Mouse (Mus musculus) adrenal gland, adult 2 months (tissue): ENCODE results near the gene Larp1b. TPM values are rescaled to one million over a fixed set of nuclear protein-coding genes. Genes with fewer than 3 reads are reported as not detected.
"Not testable (repeated sequence)": the region's sequence is repeated elsewhere in the genome, so short reads cannot be mapped to it uniquely, and the experiment has no call there.

ENCODE experiments used
- DNase-seq: peaks from one replicate; pipeline ENCODE4 v3.0.0; 2021
- long read RNA-seq: library from polyadenylated mRNA; stranded (forward); transcript quantifications from one replicate; pipeline ENCODE4 v2.0.0, GENCODE M21; 2021
- polyA plus RNA-seq: library from polyadenylated mRNA; depleted of rRNA; stranded (reverse); fragments of >200 nt; gene quantifications from 2 replicates; pipeline ENCODE4 v1.2.3, GENCODE M21; 2012; rRNA removed
- total RNA-seq, 2 experiments: library from RNA; stranded (reverse); gene quantifications; 2 replicates each; pipeline ENCODE4 v1.2.3; 2021

Gene Larp1b
- total RNA-seq (10 to 100 TPM; 33.7 to 35.3 TPM), polyA plus RNA-seq (3.7 and 8.1 TPM in 2 replicates)
- long read RNA-seq, transcript Larp1b-202 (10 exons, 2,497 nt): major isoform, 21 of 29 reads
- long read RNA-seq, partial matches to known transcripts: 1 of 29 reads
- long read RNA-seq, other reads (novel, unspliced or antisense): 7 of 29 reads

DNA sequence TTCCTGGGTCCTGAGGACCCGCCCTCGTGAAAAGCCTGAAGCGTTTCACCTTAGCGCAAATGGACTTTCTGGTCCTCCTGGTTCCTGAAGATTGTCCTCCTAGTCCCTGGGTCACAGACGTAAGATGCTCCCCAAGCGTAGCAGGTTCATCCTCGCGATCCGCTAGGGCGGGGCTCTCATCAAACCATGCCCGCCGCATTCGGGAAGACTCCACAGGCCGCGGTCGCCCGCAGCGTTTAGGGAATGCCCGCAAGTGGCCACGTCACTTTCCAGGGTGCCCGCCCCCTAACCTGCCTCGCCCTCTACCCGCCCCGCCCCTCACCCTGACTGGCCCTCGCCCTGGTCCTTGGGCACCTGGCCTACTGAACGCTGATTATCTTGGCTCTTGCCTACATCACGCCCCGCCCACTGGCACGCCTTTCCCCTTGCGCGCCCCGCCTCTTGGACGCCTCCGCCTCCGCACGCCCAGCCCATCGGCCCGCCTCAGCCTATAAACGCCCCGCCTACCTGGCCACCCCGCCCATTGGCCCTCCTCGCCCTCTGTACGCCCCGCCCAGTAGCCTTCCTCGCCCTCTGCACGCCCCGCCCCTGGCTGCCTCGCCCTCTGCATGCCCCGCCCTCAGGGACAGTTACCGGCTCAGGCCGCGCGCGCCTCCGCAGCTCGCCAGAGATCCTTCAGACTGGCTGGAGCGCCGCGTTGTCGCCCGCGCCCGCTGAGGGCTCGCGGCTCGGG is at the start of gene Larp1b:
TSS of gene Larp1b (plus strand) at position 659 of the 733 bp plus-strand sequence.
- DNase-seq: peak; percentile 100

DNA sequence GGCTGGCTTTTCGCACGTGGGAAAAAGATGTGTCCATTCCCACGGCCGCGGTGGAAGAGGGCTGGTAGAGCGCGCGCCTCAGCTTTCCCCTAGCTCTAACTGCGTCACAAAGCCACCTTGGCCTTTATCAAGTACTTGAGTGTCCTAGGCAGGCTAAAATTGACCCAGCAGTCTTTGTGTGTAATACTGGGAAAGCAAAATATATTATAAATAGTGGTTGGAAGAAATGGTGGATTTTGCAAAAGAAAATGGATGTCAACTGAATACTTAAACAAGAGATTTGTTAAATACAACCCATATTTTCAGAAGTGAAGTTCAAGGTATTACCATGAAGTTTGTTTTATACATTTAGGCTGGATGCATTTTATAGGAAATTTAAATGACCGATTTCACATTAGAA is 47.2 kb upstream of the Larp1b start, which contains the start of gene 1700034I23Rik:
TSS of gene 1700034I23Rik (minus strand) at position 101 of the 400 bp plus-strand sequence.
- DNase-seq: not testable (repeated sequence)

DNA sequence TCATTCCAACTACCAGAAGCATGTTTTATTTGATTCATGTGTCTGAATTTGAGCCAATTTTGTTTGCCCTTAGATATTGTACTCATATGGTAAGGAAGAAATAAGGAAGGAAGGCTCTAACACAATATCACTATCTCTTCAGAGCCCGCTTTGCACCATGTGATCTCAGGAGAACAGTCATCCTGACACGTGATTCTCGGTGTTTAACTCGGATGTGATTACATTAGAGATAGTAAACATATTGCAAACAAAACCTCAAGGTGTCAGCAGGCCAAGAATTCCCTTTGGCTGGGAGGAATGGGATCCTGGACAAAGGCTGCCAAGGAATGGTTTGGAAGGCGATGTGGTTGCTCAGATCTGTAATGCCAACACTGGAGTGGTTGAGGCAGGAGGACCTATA is 11.4 kb upstream of the Larp1b start:
- no peak for DNase-seq

DNA sequence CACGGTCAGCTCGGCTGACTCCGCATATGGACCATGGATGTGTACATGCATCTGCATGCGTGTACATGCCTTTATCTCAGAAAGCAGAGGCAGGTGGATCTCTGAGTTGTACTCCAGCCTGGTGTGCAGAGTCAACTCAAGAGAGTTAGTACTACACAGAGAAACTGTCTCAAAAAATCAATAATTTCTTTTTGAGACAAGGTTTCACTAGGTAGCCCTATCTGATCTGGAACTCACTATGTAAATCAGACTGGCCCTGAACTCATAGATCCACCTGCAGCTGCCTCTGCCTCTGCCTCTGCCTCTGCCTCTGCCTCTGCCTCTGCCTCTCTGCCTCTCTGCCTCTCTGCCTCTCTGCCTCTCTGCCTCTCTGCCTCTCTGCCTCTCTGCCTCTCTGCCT is 11.0 kb upstream of the Larp1b start:
- DNase-seq: no peak

DNA sequence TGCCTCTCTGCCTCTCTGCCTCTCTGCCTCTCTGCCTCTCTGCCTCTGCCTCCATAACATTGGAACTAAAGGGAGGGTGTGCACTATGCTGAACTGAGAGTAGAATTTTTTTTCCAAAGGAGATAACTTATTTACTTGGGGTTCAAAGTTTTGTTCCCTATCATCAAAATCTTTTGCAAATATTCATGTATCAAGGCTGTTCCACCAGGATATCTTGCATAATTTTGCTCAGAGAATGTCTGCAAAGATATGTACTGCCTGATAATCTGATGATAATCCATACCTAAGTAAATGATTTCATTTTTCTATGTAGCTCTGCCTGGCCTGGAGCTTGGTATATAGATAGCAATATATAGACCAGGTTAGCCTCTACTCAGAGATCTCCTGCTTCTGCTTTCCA is 10.6 kb upstream of the Larp1b start:
- no peak for DNase-seq

DNA sequence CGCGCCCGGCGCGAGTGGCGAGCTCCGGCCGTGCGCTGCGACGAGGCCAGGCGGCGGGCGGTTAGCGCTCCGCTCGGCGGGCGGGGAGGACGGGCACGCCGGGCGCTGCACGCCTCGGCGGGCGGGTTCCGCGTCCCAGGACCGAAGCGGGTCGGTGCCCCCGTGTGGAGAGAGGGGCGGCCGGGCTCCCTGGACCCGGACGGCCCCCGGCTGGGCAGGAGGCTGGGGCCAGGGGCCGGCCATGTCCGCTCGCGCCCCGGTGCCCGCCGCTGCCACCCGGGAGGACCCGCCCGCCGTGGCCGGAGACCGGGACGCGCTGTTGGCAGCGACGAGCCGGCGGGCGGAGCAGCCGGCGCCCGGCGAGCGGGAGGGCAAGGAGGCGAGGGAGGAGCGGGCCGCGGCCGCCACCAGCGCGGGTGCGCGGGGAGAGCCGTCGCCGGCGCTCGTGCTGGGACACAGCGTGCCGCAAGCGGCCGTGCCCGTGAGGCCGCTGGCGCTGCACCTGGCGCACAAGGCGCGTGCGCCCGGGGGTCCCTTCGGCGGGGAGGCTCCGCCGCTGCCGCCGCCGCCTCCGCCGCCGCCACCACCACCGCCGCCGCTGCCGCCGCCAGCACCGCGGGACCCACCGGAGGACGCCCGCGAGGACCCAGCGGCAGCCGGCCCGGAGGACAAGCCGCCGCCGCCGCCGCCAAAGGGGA is 424 bp downstream of the Larp1b start:
- DNase-seq: peak; percentile 77

DNA sequence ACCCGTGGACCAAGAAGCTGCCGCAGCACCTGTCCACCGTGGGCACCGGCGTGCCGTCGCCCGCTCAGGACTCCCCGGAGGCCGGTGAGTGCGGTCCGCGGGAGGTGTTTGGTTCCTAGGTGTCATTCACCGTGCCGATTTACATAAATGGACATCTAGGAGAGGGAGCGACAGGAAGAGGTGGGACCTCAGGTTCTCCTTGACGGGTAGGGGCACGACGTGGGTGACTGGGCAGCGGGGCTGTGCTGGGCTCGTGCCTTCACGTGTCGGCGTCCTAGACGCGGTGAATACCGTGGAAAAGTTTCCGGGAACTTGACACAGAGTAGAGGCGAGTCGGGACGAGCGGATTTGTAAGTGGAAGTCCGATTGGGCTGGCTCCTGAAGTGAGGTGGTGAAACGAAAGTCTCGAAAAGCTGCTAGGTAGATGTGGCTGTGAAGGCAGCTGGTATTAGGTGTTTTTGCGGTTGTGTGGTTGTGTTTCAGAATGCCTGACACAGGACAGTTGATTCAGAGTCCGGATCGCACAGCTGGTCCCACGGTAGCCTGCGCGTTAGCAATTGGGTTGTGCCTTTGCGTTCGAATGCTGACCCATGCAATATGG is 1.1 kb downstream of the Larp1b start:
- peak; percentile 82 for DNase-seq

DNA sequence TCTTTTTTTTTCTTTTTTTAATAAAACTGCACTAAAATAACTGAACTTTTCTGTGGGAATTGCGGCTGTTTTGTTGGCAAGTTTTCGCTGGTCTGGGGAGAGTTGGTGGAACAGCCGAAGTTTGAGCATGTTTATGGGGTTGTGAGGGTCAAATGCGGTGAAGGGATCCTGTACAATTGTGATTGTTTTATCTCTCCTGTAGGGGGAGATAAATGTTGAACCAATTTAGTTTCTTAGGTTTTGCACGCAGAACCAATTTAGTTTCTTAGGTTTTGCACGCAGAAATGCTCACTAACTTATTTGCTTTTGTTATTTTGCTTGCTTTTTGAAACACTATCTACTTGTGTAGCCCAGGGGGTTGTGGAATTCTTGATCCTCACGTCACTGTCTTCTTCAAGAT is 1.7 kb downstream of the Larp1b start:
- DNase-seq: peak; percentile 14

DNA sequence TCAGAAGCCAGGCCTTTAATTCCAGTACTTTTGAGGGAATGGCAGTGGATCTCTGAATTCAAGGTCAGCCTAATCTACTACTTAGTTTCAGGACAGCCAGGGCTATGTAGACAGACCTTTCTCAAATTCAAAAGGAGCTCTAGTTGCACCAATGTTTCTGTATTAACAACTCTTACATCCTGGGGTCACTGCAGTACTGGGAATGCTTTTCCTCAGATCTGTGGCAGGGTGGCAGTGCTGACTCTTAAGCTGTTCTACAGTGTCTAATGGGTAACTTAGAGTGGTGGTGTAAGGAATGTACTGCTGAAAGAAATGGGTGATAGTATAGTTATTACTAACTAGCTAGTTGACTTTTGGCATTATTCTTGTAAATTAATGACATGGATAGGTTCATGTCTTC is 3.0 kb downstream of the Larp1b start:
- no peak for DNase-seq

DNA sequence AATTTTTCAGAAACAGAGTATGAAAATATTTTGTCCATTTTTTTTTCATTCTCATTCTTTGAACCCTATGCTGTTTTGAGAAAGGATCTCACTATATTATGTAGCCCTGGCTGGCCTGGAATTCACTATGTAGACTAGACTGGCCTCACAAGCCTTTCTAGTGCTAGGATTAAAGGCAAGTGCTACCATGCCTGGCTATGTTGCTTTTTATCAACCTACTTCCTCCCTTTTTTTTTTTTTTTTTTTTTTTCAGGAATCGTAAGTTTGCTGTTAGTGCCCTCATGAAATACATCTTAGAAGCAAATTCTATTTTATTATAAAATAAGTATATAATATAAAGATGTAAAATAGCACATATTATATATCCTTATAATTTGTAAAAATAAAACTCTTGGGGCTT is 5.2 kb downstream of the Larp1b start:
- DNase-seq: no peak

DNA sequence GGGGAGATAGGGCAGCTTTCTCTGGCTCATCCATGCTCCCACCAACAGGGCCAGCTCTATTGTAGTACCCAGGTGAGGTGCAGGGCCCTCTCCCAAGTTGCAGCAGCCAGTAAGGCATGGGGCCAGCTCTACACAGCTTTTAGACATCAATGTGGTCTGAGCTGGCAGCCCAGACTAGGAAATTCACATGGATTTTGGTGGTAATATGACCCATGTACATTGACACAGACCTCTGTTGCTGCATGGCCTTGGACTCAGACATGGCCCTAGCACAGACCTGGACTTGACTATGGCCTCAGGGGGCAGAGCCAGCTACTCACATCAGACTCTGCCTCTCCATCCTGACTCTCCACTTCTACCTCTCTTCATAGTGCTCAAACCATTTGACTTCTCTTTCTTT is 9.2 kb downstream of the Larp1b start:
- DNase-seq: no peak

DNA sequence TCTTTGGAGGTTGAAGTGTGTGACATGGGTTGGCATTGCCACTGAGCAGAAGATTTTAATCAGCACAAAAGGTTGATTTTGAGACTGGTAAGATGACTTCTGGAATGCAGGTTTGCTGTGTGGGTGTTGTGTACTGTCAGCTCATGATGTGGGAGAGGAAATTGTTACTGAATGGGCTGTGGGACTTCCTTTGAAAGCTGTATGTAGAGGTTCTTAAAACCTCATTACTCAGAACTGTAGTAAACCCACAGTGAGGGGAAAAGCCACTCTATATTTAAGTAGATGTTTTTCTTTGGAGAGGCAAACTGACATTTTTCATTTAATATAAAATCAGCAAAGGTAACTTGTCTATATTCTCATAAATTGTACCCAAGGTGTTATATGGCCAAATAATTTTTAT is 31.1 kb downstream of the Larp1b start:
- no peak for DNase-seq

DNA sequence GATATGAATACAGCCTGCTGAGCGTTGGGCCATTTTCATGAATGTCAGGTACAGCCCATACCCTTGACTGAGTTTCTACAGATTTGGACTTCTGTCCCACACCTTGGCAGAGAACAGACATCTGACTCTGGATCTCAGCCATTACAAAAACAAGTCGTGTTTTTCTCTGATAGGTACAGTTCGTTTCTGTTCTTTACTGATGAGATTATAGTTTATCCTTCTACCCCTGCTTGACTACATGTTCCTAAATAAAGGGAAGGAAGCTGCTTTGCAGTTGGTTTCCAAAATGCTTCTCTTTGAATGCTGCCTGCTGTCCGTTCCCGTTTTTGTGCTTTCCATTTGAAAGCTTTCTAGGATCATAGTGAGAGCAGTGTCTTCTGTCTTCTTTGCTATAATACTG is 37.9 kb downstream of the Larp1b start:
- DNase-seq: no peak

DNA sequence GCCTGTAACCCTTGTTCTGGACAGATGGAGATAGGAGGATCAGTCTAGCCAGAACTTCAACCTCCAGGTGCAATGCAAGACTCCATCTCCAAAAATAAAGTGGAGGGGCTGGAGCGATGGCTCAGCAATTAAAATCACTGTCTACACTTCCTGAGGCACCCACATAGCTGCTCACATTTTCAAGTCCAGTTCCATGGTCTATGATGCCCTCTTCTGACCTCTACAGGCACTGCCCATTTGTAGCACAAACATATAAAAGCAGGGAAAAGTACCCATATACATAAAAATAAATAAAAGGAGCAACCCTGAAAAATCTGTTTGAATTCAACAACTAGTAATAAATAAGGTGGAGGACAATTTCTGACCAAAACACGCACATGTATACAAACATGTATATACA is 39.1 kb downstream of the Larp1b start:
- DNase-seq: no peak

DNA sequence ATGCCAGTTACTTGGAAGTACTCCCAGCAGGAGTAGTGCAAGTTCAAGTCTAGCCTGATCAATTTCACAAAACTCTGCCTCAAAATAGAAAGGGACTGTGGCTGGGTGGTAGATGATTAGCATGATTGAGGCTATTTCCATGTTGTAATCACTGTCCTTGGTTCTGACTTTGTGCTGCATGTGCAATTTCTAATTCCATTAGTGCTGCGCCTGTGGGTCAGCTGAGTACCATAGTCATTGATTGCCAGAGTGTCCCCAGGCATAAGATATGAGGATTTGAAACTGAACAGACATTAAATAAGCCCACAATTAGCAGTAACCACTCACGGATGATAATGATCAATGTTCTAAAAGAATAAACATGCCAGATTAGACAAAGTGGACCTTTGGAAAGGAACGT is 41.9 kb downstream of the Larp1b start:
- peak; percentile 17 for DNase-seq

DNA sequence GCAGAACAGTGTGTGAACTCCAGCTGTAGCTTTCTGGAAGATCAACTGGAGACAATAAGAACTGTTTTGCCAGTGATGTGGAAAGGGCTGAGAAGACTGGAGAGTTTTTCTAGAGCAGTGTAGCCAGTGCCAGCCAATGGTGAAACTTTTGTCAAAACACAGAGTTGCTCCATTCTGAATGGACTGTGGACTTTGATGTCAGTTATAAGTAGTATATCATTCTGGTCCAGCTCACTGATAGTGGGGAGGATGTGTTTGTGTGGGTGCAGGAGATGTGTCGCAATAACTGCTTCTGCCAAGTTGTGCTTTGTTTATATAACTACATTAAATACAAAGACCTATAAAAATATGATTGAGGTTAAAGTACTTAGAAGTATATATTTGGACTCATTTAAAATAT is 45.5 kb downstream of the Larp1b start:
- peak; percentile 20 for DNase-seq

DNA sequence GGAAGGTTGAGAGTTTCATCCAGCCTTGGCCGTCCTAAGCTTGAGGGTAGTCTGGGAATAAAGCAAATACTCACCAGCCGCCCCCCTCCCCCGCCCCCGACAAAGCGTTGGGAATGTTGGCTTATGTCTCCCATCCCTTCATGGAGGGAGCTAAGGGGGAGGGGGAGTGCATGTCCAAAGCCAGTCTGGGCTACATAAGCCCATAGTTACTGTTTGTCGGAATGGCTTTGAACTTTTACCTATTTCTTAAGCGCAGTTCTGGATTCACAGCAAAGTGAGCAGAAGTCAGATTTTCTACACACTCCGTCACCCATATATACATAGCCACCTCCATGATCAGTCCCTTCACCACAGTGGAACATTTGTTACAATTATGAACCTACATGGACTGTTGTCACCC is 59.7 kb downstream of the Larp1b start:
- DNase-seq: no peak

DNA sequence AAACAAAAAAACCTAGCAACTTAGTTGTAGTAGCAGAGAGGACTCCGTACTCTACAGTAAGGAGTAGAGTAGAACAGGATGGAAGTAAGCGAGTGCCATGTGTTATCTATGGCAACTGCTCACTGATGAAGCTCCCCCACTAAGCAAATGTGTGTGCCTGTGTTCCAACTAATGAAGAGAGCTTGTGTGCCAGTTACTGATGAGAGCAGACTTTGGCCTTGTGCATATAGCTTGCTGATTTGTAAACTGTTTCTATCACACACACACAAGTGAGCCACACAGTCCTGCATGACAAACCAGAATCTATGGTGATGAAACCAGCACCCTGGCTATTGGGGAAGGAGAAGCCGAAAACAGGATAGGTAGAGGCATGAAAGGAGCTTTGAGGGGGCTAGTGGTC is 60.4 kb downstream of the Larp1b start:
- DNase-seq: no peak

DNA sequence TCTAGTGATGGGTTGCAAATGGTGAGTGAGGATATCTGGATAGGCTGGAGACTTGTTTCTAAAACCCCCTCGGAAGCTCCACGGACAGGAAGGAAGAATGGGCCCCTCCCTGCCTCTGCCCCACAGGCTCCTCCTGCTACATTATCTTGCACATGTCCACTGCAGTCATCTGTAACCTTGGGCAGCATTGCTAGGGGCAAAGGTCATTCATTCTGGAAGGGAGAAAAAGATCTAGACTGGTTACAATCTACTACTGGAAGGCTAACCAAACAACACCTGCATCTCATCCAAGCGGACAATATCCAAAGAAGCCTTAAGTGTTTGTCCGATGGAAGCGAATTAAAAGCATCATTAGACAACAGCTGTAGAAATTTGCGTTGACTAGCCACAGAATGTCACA is 61.1 kb downstream of the Larp1b start:
- no peak for DNase-seq

DNA sequence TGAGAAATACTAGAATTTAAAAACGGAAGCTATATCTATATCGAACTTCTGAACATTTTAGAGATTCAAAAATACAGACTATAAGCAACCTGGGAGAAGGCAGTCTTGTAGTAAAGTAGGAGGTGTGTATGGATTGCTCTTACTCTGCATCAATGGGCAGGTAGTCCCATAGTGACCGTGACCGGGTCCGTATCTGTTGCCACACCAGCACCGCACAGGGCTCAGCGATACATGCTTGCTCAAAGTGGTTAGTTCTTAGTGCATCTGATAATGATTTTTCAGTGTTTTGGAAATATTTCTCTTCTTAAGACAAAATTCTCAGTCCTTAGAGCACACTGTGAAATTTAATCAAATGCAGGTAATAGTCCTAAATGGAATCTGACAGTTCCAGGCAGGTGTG is 62.8 kb downstream of the Larp1b start:
- no peak for DNase-seq

DNA sequence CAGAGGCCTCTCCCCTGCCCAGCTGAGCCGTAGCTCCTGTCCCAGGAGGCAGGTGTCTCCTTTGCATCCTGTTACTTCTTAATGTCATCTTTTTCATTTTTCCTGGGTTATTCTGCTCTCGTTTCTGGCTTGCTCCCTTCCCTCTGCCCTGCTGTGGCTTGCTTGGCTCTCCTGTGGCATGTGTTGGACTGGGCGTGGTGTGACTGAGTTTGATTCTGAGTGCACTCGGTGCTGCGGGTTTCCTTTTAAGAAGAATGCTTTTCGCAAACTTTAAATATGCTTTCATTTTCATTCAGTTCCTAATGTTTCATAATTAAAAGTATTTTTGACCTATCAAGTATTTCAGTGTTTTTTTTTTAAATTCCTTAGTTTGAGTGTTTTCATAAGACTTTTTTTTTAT is 65.3 kb downstream of the Larp1b start:
- no peak for DNase-seq

DNA sequence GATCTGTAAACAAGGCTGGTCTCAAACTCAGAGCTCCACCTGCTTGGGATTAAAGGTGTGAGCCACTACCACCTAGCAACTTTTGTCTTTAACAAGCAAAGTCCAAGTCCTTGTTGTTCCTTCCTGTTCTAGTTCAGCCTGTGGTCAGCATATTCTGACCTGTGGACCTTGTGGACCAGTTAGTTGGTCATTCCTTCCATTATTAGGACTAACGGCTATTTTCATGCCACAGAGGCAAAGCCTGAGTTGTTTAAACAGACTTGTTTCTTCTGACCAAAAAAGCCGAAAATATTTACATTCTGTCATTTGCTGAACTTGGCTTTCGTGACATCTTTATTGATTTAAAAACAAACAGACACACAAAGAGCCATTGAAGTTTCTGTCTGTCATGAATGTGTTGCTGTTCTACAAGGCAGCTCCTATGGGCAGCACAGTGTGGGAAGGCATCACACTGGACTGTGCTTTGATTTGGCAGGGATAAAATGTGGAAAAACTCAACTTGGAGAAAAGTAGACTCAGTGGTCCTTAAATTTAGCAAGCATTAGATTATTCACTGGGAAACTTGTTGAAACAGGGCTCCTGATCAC is 68.5 kb downstream of the Larp1b start:
- no peak for DNase-seq

DNA sequence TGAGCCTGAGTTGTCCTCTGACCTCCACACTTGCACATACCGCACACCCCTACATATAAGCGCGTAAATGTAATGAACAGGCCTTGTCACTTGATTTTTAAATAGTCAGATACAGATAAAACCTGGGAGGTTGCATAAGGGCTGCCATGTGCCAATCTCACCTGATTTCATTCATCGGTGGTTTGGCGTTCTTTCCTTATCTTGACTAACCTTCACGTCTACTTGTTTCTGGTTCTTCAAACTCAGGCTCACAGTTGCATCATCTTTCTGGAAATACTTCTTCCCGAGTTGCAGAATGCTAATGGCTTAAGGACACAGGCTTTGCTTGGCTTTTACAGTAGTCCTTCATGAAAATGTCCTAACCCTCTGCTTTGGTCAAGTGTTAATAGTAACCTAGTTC is 71.1 kb downstream of the Larp1b start:
- DNase-seq: no peak
